8 mouse cellular contexts compared by ENCODE assay signal in genomic region chr19:9899072-9899779, GRCm38 (mm10). TPM values are rescaled to one million over a fixed set of nuclear protein-coding genes. Genes with fewer than 3 reads are reported as not detected.
DNase-seq lines count a peak whose midpoint lies in the region; ATAC-seq and TF ChIP-seq lines count a peak whose summit lies in the region.

Gene Incenp, minus strand, starts transcription at chr19:9899551.

- H3K9me3 ChIP-seq in erythroblast, embryonic 14.5 days (ENCODE audit: control insufficient read depth, low read length): peaks cover 3% of the 10 kb centered on the region; the same call in 1 of the 2 replicates
- H3K9me3 ChIP-seq in heart, embryonic 11.5 days (replicated peaks; ENCODE audit: control insufficient read depth, low read length): no peaks in the 10 kb centered on the region
- no peaks in the 10 kb centered on the region for H3K9me3 ChIP-seq in kidney, embryonic 16.5 days (ENCODE audit: low read length)

- peaks cover 52% of the 10 kb centered on the region for H3K79me2 ChIP-seq in C2C12 (ENCODE audit: control insufficient read depth, insufficient read depth)
- H3K79me2 ChIP-seq in liver, adult 2 months (ENCODE audit: control insufficient read depth, insufficient read depth, low read length): peaks cover 15% of the 10 kb centered on the region; the same call in 1 of the 2 replicates
- H3K79me2 ChIP-seq in myocyte (ENCODE audit: control insufficient read depth, insufficient read depth): peaks cover 50% of the 10 kb centered on the region

- DNase-seq in brain, embryonic 14.5 days (ENCODE audit: low read depth): peak; percentile 100
- peak; percentile 99 for DNase-seq in liver, adult 2 months (ENCODE audit: extremely low read depth, low read depth, low spot score)
- peak; percentile 98 for DNase-seq in splenic B cell, adult 2 months (ENCODE audit: low read depth, low spot score)

- TF ChIP-seq CTCF in C2C12 (IDR thresholded peaks at IDR 0.05; ENCODE audit: control insufficient read depth, insufficient read depth, insufficient read length): no peak
- no peak for TF ChIP-seq CTCF in brain, embryonic 14.5 days (IDR thresholded peaks at IDR 0.05; ENCODE audit: borderline replicate concordance, extremely low read depth, insufficient read depth, insufficient read length)
- no peak for TF ChIP-seq CTCF in liver, adult 2 months (IDR thresholded peaks at IDR 0.05; ENCODE audit: low read depth, low read length)

- peak within 1 kb of the TSS; percentile 92 for H3K27ac ChIP-seq in heart, embryonic 11.5 days (ENCODE audit: low read depth, low read length)
- peak within 1 kb of the TSS; percentile 86 for H3K27ac ChIP-seq in kidney, embryonic 16.5 days (ENCODE audit: low read length)
- H3K27ac ChIP-seq in liver, adult 2 months (replicated peaks; ENCODE audit: insufficient read depth, low read depth, low read length): peak within 1 kb of the TSS; percentile 62

- peak within 1 kb of the TSS; percentile 91 for H3K9ac ChIP-seq in heart, embryonic 11.5 days (ENCODE audit: low read depth, low read length)
- H3K9ac ChIP-seq in kidney, embryonic 16.5 days (replicated peaks; ENCODE audit: low read length): peak within 1 kb of the TSS; percentile 85
- peak within 1 kb of the TSS; percentile 67 for H3K9ac ChIP-seq in liver, adult 2 months (ENCODE audit: low read depth, low read length)

- H3ac ChIP-seq in C2C12 (ENCODE audit: control insufficient read depth, insufficient read length, low read depth) (peak within 1 kb of the TSS; percentile 93), myocyte (ENCODE audit: control insufficient read depth, insufficient read length) (peak within 1 kb of the TSS; percentile 51)

- peaks cover 61% of the 10 kb centered on the region for H3K4me1 ChIP-seq in erythroblast, embryonic 14.5 days (ENCODE audit: control insufficient read depth)
- H3K4me1 ChIP-seq in heart, embryonic 11.5 days (ENCODE audit: control insufficient read depth, insufficient read depth, low read length): peaks cover 21% of the 10 kb centered on the region
- H3K4me1 ChIP-seq in kidney, embryonic 16.5 days (ENCODE audit: insufficient read depth, low read length): peaks cover 25% of the 10 kb centered on the region
- no peaks in the 10 kb centered on the region; the same call in 1 of the 2 replicates for H3K4me1 ChIP-seq in liver, adult 2 months (ENCODE audit: control insufficient read depth, insufficient read depth, low read length)

- H3K27me3 ChIP-seq in C2C12 (ENCODE audit: control insufficient read depth, insufficient read depth, insufficient read length) (no peaks in the 10 kb centered on the region), myocyte (ENCODE audit: control insufficient read depth, insufficient read depth, insufficient read length) (no peaks in the 10 kb centered on the region)
- H3K27me3 ChIP-seq in erythroblast, embryonic 14.5 days (ENCODE audit: control insufficient read depth): no peaks in the 10 kb centered on the region
- H3K27me3 ChIP-seq in heart, embryonic 11.5 days (ENCODE audit: control insufficient read depth, insufficient read depth, low read length): no peaks in the 10 kb centered on the region
- no peaks in the 10 kb centered on the region for H3K27me3 ChIP-seq in kidney, embryonic 16.5 days (ENCODE audit: insufficient read depth, low read length)
- H3K27me3 ChIP-seq in liver, adult 2 months (ENCODE audit: control insufficient read depth, insufficient read depth, low read length): no peaks in the 10 kb centered on the region
- no peaks in the 10 kb centered on the region for H3K27me3 ChIP-seq in splenic B cell, adult 2 months (ENCODE audit: control insufficient read depth, insufficient read depth, low read length, poor library complexity, severe bottlenecking)

- TF ChIP-seq POLR2A in brain, embryonic 14.5 days (IDR thresholded peaks at IDR 0.05; ENCODE audit: borderline replicate concordance, extremely low read depth, insufficient read depth, insufficient read length, poor library complexity, severe bottlenecking): peak; percentile 77; the same call in 1 of the 2 replicates
- peak; percentile 65 for TF ChIP-seq POLR2A in liver, adult 2 months (IDR thresholded peaks at IDR 0.05; ENCODE audit: extremely low read depth, insufficient read depth, low read length)
- peak; percentile 95 for TF ChIP-seq POLR2A in myocyte (IDR thresholded peaks at IDR 0.05; ENCODE audit: insufficient read length, low read depth)

- H3K36me3 ChIP-seq in C2C12 (ENCODE audit: control insufficient read depth, insufficient read depth) (peaks cover 25% of the 10 kb centered on the region), myocyte (ENCODE audit: control insufficient read depth, insufficient read depth) (no peaks in the 10 kb centered on the region)
- peaks cover 47% of the 10 kb centered on the region for H3K36me3 ChIP-seq in erythroblast, embryonic 14.5 days (ENCODE audit: control insufficient read depth)
- H3K36me3 ChIP-seq in heart, embryonic 11.5 days (ENCODE audit: control insufficient read depth, insufficient read depth, low read length): peaks cover 5% of the 10 kb centered on the region; the same call in 1 of the 2 replicates
- H3K36me3 ChIP-seq in kidney, embryonic 16.5 days (ENCODE audit: insufficient read depth, low read length): peaks cover 12% of the 10 kb centered on the region
- no peaks in the 10 kb centered on the region for H3K36me3 ChIP-seq in liver, adult 2 months (ENCODE audit: control insufficient read depth, insufficient read depth, low read length)
- H3K36me3 ChIP-seq in splenic B cell, adult 2 months (ENCODE audit: control insufficient read depth, insufficient read depth, low read length, poor library complexity, severe bottlenecking): peaks cover under 1% of the 10 kb centered on the region; the same call in 1 of the 2 replicates

- peak within 1 kb of the TSS; percentile 83 for H3K4me2 ChIP-seq in heart, embryonic 11.5 days
- peak within 1 kb of the TSS; percentile 76 for H3K4me2 ChIP-seq in kidney, embryonic 16.5 days (replicated peaks; ENCODE audit: low read depth, low read length)
- peak within 1 kb of the TSS; percentile 94 for H3K4me2 ChIP-seq in myocyte (ENCODE audit: low read depth)

- peak; percentile 94 for ATAC-seq in heart, embryonic 11.5 days (replicated peaks; ENCODE audit: insufficient number of reproducible peaks, low FRiP score, low TSS enrichment)
- ATAC-seq in kidney, embryonic 16.5 days (ENCODE audit: low FRiP score, low TSS enrichment): peak; percentile 99

- H3K79me3 ChIP-seq in C2C12 (ENCODE audit: low read depth): peaks cover 49% of the 10 kb centered on the region

- peak within 1 kb of the TSS; percentile 99 for H3K4me3 ChIP-seq in C2C12 (ENCODE audit: insufficient read depth, poor library complexity, severe bottlenecking)
- peak within 1 kb of the TSS; percentile 99 for H3K4me3 ChIP-seq in erythroblast, embryonic 14.5 days (replicated peaks)
- peak within 1 kb of the TSS; percentile 95 for H3K4me3 ChIP-seq in heart, embryonic 11.5 days (ENCODE audit: low read depth, low read length)
- peak within 1 kb of the TSS; percentile 69 for H3K4me3 ChIP-seq in kidney, embryonic 16.5 days (ENCODE audit: low read length)
- peak within 1 kb of the TSS; percentile 70 for H3K4me3 ChIP-seq in liver, adult 2 months (ENCODE audit: insufficient read depth, low read depth, low read length)
- H3K4me3 ChIP-seq in myocyte: peak within 1 kb of the TSS; percentile 97

- WGBS in heart, embryonic 11.5 days (ENCODE audit: insufficient replicate concordance): under 1% methylated on average over 58 of the region's 58 CpGs
- WGBS in kidney, embryonic 16.5 days: under 1% methylated on average over 58 of the region's 58 CpGs
- under 1% methylated on average over 58 of the region's 58 CpGs for WGBS in liver, adult 2 months

TF ChIP-seq in C2C12, 6 proteins besides CTCF, POLR2A, EP300 and RAD21:
- no peak for TF ChIP-seq CEBPB (IDR thresholded peaks at IDR 0.05; ENCODE audit: low read depth)
- TF ChIP-seq FOSL1 (IDR thresholded peaks at IDR 0.05; ENCODE audit: insufficient read depth, low read length, poor library complexity, severe bottlenecking): no peak
- TF ChIP-seq MYOG (IDR thresholded peaks at IDR 0.05; ENCODE audit: control insufficient read depth, extremely low read depth, insufficient read length): no peak
- no peak for TF ChIP-seq MYOD1 (IDR thresholded peaks at IDR 0.05; ENCODE audit: control insufficient read depth, insufficient read length, low read depth)
- no peak for TF ChIP-seq MAX (IDR thresholded peaks at IDR 0.05)
- no peak for TF ChIP-seq USF1 (IDR thresholded peaks at IDR 0.05; ENCODE audit: low read depth)

TF ChIP-seq in myocyte, 11 proteins besides CTCF, POLR2A, EP300 and RAD21:
- TF ChIP-seq REST (IDR thresholded peaks at IDR 0.05; ENCODE audit: insufficient read depth, insufficient read length) (no peak), USF1 (IDR thresholded peaks at IDR 0.05; ENCODE audit: low read depth) (no peak), MAX (IDR thresholded peaks at IDR 0.05; ENCODE audit: low read depth) (peak; percentile 7), TCF3 (IDR thresholded peaks at IDR 0.05; ENCODE audit: insufficient read length, low read depth) (no peak), SRF (IDR thresholded peaks at IDR 0.05; ENCODE audit: control insufficient read depth, insufficient read length, low read depth) (no peak), TCF12 (IDR thresholded peaks at IDR 0.05; ENCODE audit: insufficient read depth, poor library complexity, severe bottlenecking) (no peak), E2F4 (IDR thresholded peaks at IDR 0.05; ENCODE audit: insufficient read depth) (peak; percentile 99), MYOD1 (IDR thresholded peaks at IDR 0.05; ENCODE audit: control insufficient read depth in 1 of 3, insufficient read length in 2 of 3, low read depth in 2 of 3) (no peak), POLR2AphosphoS2 (IDR thresholded peaks at IDR 0.05; ENCODE audit: insufficient read length, low read depth) (peak; percentile 94), MYOG (IDR thresholded peaks at IDR 0.05; ENCODE audit: control insufficient read depth in 1 of 3, insufficient read depth in 1 of 3, insufficient read length in 2 of 3, low read depth in 2 of 3) (no peak), CEBPB (IDR thresholded peaks at IDR 0.05; ENCODE audit: insufficient read depth, poor library complexity, severe bottlenecking) (peak; percentile 73; the same call in 1 of the 2 replicates)

RNA-seq across cellular contexts. Expression of gene Incenp, which starts in this region (rescaled TPM):
- 89.6 TPM for polyA plus RNA-seq in C2C12 (2012; fragmentation: generic; extraction: Trizol)
- polyA plus RNA-seq in brain, embryonic 14.5 days (2012; rRNA removed): 26.0 and 29.5 TPM in 2 replicates
- 34.9 and 39.7 TPM in 2 replicates for polyA plus RNA-seq in erythroblast, embryonic 14.5 days (2012)
- polyA plus RNA-seq in heart, embryonic 11.5 days (2014; fragmentation: Nextera tagmentation; extraction: Ambion mirVana): 62.6 and 67.2 TPM in 2 replicates
- 99.9 and 106 TPM in 2 replicates for polyA plus RNA-seq in kidney, embryonic 16.5 days (2015; fragmentation: Nextera tagmentation; extraction: Ambion mirVana)
- 1.9 and 2.4 TPM in 2 replicates for total RNA-seq in liver, adult 2 months (2014; rRNA removed)
- polyA plus RNA-seq in liver, adult 2 months (2012; rRNA removed): 0.76 and 1.4 TPM in 2 replicates
- 39.0 TPM for polyA plus RNA-seq in myocyte (2012; fragmentation: generic; extraction: Trizol)

Comparison
In these comparisons a context has a peak if more than half of its experiments do, and no peak if none do; other contexts are left out.
1. Peak in every context shown above with its lines: DNase-seq, ATAC-seq, H3K4me3 ChIP-seq and H3K27ac ChIP-seq.
2. RNA of gene Incenp (polyA plus RNA-seq): 99.9 to 106 TPM in kidney, embryonic 16.5 days, 89.6 TPM in C2C12 (single experiment), 62.6 to 67.2 TPM in heart, embryonic 11.5 days, 34.9 to 39.7 TPM in erythroblast, embryonic 14.5 days, 39.0 TPM in myocyte (single experiment) and 26.0 to 29.5 TPM in brain, embryonic 14.5 days; 0.76 to 1.4 TPM in liver, adult 2 months; every median in the first group is over 10 times any median in the second.